Mouse (Mus musculus) neural tube, embryonic 15.5 days (tissue): ENCODE results near the gene Nrxn1. TPM values are rescaled to one million over a fixed set of nuclear protein-coding genes. Genes with fewer than 3 reads are reported as not detected.

Source experiments
- ATAC-seq: fragments of 200-750 bp; cut with Nextera tagmentation; 2 replicates; pipeline ENCODE4 v1.8.0; 2017; ENCODE audit warnings: mild to moderate bottlenecking, moderate TSS enrichment, moderate library complexity; ENCODE audit not compliant: low FRiP score
- H3K27ac ChIP-seq: fragments of 300-500 bp; sonication (generic); replicated peaks from 2 replicates; pipeline ENCODE4 v1.5.1; 2015; ENCODE audit warnings: mild to moderate bottlenecking, inconsistent platforms
- H3K27me3 ChIP-seq: fragments of 300-500 bp; sonication (generic); replicated peaks from 2 replicates; pipeline ENCODE4 v1.6.1; 2015; ENCODE audit warnings: inconsistent platforms
- H3K36me3 ChIP-seq: fragments of 300-500 bp; sonication (generic); 2 replicates; pipeline ENCODE4 v1.6.1; 2015; ENCODE audit warnings: inconsistent platforms
- H3K4me1 ChIP-seq: fragments of 300-500 bp; sonication (generic); 2 replicates; pipeline ENCODE4 v1.6.1; 2015; ENCODE audit warnings: inconsistent platforms
- H3K4me2 ChIP-seq: fragments of 300-500 bp; sonication (generic); 2 replicates; pipeline ENCODE4 v1.6.1; 2015; ENCODE audit warnings: inconsistent platforms, mild to moderate bottlenecking, moderate library complexity
- H3K4me3 ChIP-seq: fragments of 300-500 bp; sonication (generic); replicated peaks from 2 replicates; pipeline ENCODE4 v1.5.1; 2015; ENCODE audit warnings: mild to moderate bottlenecking, inconsistent platforms
- H3K9ac ChIP-seq: fragments of 300-500 bp; sonication (generic); replicated peaks from 2 replicates; pipeline ENCODE4 v1.6.1; 2015; ENCODE audit warnings: mild to moderate bottlenecking, inconsistent platforms
- H3K9me3 ChIP-seq: fragments of 300-500 bp; sonication (generic); replicated peaks from 2 replicates; pipeline ENCODE4 v1.6.1; 2016; ENCODE audit warnings: inconsistent platforms
- WGBS: fragments of 180-500 bp; shearing (Covaris S2); methylation state at CpG from one replicate; pipeline ENCODE4 v1.1.7; 2015; ENCODE audit warnings: mixed read lengths; 5-methylcytosine and 5-hydroxymethylcytosine counted together
- polyA plus RNA-seq: library from polyadenylated mRNA; unstranded; fragments of >200 nt; fragmentation: Nextera tagmentation; extraction: Ambion mirVana; gene quantifications from 2 replicates; pipeline ENCODE4 v1.2.1, GENCODE M21; 2015

The Nrxn1 gene
- polyA plus RNA-seq, 1 experiment from 2014 or later, result 245 TPM

GRCm38 (mm10) chr17:90702626-90703025 is 390.2 kb downstream of the Nrxn1 start:
- no peak for ATAC-seq

GRCm38 (mm10) chr17:90696071-90696800 is 396.6 kb downstream of the Nrxn1 start:
- Histone ChIP-seq H3K4me1 (peaks cover 5% of the 10 kb centered on the region), H3K9me3 (no peaks in the 10 kb centered on the region), H3K4me2 (no peak overlapping the region; the same call in 1 of the 2 replicates), H3K36me3 (no peaks in the 10 kb centered on the region), H3K27ac (peak overlapping the region; percentile 60), H3K27me3 (no peaks in the 10 kb centered on the region), H3K9ac (no peak overlapping the region), H3K4me3 (no peak overlapping the region)
- WGBS, result 7% methylated on average over 6 of the region's 6 CpGs
- peak; percentile 55; the same call in 1 of the 2 replicates for ATAC-seq

More at GRCm38 (mm10) chr17:90702626-90703025, 390.2 kb downstream of the Nrxn1 start:
- Histone ChIP-seq H3K27me3 (no peaks in the 10 kb centered on the region), H3K36me3 (no peaks in the 10 kb centered on the region), H3K27ac (no peak overlapping the region), H3K4me2 (no peak overlapping the region), H3K9me3 (no peaks in the 10 kb centered on the region), H3K9ac (no peak overlapping the region), H3K4me1 (0 out of 2 replicates have a peak, but pooled peaks cover 4% of the 10 kb centered on the region), H3K4me3 (no peak overlapping the region)
- 91% methylated on average over 1 of the region's 1 CpGs for WGBS

GRCm38 (mm10) chr17:90695086-90695584 is 397.7 kb downstream of the Nrxn1 start:
- Histone ChIP-seq H3K36me3 (no peaks in the 10 kb centered on the region), H3K4me2 (no peak overlapping the region), H3K4me3 (no peak overlapping the region), H3K9ac (no peak overlapping the region), H3K27me3 (no peaks in the 10 kb centered on the region), H3K4me1 (peaks cover 5% of the 10 kb centered on the region), H3K27ac (no peak overlapping the region), H3K9me3 (no peaks in the 10 kb centered on the region)
- 77% methylated on average over 5 of the region's 5 CpGs for WGBS
- ATAC-seq, result no peak; the same call in 1 of the 2 replicates

- Histone ChIP-seq H3K27ac (no peak overlapping the region), H3K9ac (no peak overlapping the region), H3K27me3 (no peaks in the 10 kb centered on the region), H3K9me3 (no peaks in the 10 kb centered on the region), H3K4me1 (no peaks in the 10 kb centered on the region), H3K4me2 (no peak overlapping the region), H3K4me3 (no peak overlapping the region), H3K36me3 (no peaks in the 10 kb centered on the region)
- no peak for ATAC-seq
Observed at GRCm38 (mm10) chr17:90684172-90684571, 408.7 kb downstream of the Nrxn1 start.

GRCm38 (mm10) chr17:90681019-90681418 is 411.9 kb downstream of the Nrxn1 start:
- Histone ChIP-seq H3K27ac (no peak overlapping the region), H3K27me3 (no peaks in the 10 kb centered on the region), H3K4me3 (no peak overlapping the region), H3K4me1 (no peaks in the 10 kb centered on the region), H3K4me2 (no peak overlapping the region), H3K36me3 (no peaks in the 10 kb centered on the region), H3K9me3 (no peaks in the 10 kb centered on the region), H3K9ac (no peak overlapping the region)
- no peak for ATAC-seq
- 78% methylated on average over 1 of the region's 1 CpGs for WGBS

- Histone ChIP-seq H3K4me2 (no peak overlapping the region), H3K27ac (no peak overlapping the region), H3K9me3 (no peaks in the 10 kb centered on the region), H3K27me3 (no peaks in the 10 kb centered on the region), H3K36me3 (no peaks in the 10 kb centered on the region), H3K9ac (no peak overlapping the region), H3K4me1 (no peaks in the 10 kb centered on the region), H3K4me3 (no peak overlapping the region)
- 63% methylated on average over 2 of the region's 2 CpGs for WGBS
- ATAC-seq, result no peak
Observed at GRCm38 (mm10) chr17:90676676-90677075, 416.2 kb downstream of the Nrxn1 start.

GRCm38 (mm10) chr17:90662318-90662717 is 430.6 kb downstream of the Nrxn1 start:
- Histone ChIP-seq H3K27ac (no peak overlapping the region), H3K9me3 (no peaks in the 10 kb centered on the region), H3K4me1 (no peaks in the 10 kb centered on the region), H3K4me2 (no peak overlapping the region), H3K4me3 (no peak overlapping the region), H3K36me3 (no peaks in the 10 kb centered on the region), H3K9ac (no peak overlapping the region), H3K27me3 (no peaks in the 10 kb centered on the region)
- 77% methylated on average over 2 of the region's 2 CpGs for WGBS
- peak; percentile 89 for ATAC-seq

GRCm38 (mm10) chr17:90654506-90654905 is 438.4 kb downstream of the Nrxn1 start:
- Histone ChIP-seq H3K9ac (no peak overlapping the region), H3K27me3 (no peaks in the 10 kb centered on the region), H3K4me3 (no peak overlapping the region), H3K36me3 (no peaks in the 10 kb centered on the region), H3K9me3 (no peaks in the 10 kb centered on the region), H3K27ac (no peak overlapping the region), H3K4me2 (no peak overlapping the region), H3K4me1 (no peaks in the 10 kb centered on the region)
- ATAC-seq, result no peak
- WGBS, result 73% methylated on average over 1 of the region's 1 CpGs

- Histone ChIP-seq H3K27me3 (no peaks in the 10 kb centered on the region), H3K9me3 (no peaks in the 10 kb centered on the region), H3K4me2 (no peak overlapping the region), H3K9ac (no peak overlapping the region), H3K36me3 (no peaks in the 10 kb centered on the region), H3K4me3 (no peak overlapping the region), H3K4me1 (no peaks in the 10 kb centered on the region), H3K27ac (no peak overlapping the region)
- ATAC-seq, result no peak
- 50% methylated on average over 2 of the region's 2 CpGs for WGBS
Observed at GRCm38 (mm10) chr17:90653347-90653746, 439.5 kb downstream of the Nrxn1 start.

GRCm38 (mm10) chr17:90650279-90650678 is 442.6 kb downstream of the Nrxn1 start:
- Histone ChIP-seq H3K27me3 (no peaks in the 10 kb centered on the region), H3K4me1 (no peaks in the 10 kb centered on the region), H3K36me3 (no peaks in the 10 kb centered on the region), H3K27ac (no peak overlapping the region), H3K4me2 (no peak overlapping the region), H3K4me3 (no peak overlapping the region), H3K9ac (no peak overlapping the region), H3K9me3 (no peaks in the 10 kb centered on the region)
- WGBS, result 75% methylated on average over 1 of the region's 1 CpGs
- ATAC-seq, result no peak

- H3K27ac ChIP-seq, result no peak overlapping the region
- H3K9me3 ChIP-seq, result no peaks in the 10 kb centered on the region
- no peaks in the 10 kb centered on the region for H3K4me1 ChIP-seq
- H3K36me3 ChIP-seq, result no peaks in the 10 kb centered on the region
- 42% methylated on average over 2 of the region's 2 CpGs for WGBS
- no peak overlapping the region for H3K4me3 ChIP-seq
- H3K27me3 ChIP-seq, result no peaks in the 10 kb centered on the region
- no peak overlapping the region for H3K9ac ChIP-seq
- H3K4me2 ChIP-seq, result no peak overlapping the region
- ATAC-seq, result no peak
Observed at GRCm38 (mm10) chr17:90638970-90639524, 453.8 kb downstream of the Nrxn1 start.

- Histone ChIP-seq H3K27ac (no peak overlapping the region), H3K4me3 (no peak overlapping the region), H3K4me1 (no peaks in the 10 kb centered on the region), H3K36me3 (no peaks in the 10 kb centered on the region), H3K27me3 (no peaks in the 10 kb centered on the region), H3K4me2 (no peak overlapping the region), H3K9me3 (no peaks in the 10 kb centered on the region), H3K9ac (no peak overlapping the region)
- no peak for ATAC-seq
- WGBS, result 61% methylated on average over 4 of the region's 4 CpGs
Observed at GRCm38 (mm10) chr17:90638183-90638727, 454.6 kb downstream of the Nrxn1 start.
